Mouse (Mus musculus) left cerebral cortex, adult 11 months (tissue): ENCODE data around the gene Gm26741.

ENCODE experiments used
- DNase-seq: peaks from one replicate; pipeline ENCODE4 v3.0.0; 2022; ENCODE audit warnings: low spot score

The Gm26741 gene

GRCm38 (mm10) chr10:52389438-52389837 is 30.9 kb downstream of the Gm26741 start:
- no peak for DNase-seq

- DNase-seq: no peak
These were observed 32.6 kb downstream of the Gm26741 start for GRCm38 (mm10) chr10:52391208-52391607.

- DNase-seq: no peak
These were observed 38.1 kb downstream of the Gm26741 start for GRCm38 (mm10) chr10:52396647-52397046.

GRCm38 (mm10) chr10:52398715-52399114 is 40.1 kb downstream of the Gm26741 start:
- DNase-seq: no peak

GRCm38 (mm10) chr10:52399722-52400121 is 41.2 kb downstream of the Gm26741 start:
- DNase-seq: no peak

GRCm38 (mm10) chr10:52405160-52405559 is 46.6 kb downstream of the Gm26741 start:
- no peak for DNase-seq

GRCm38 (mm10) chr10:52407526-52407925 is 49.0 kb downstream of the Gm26741 start:
- no peak for DNase-seq
